Mouse (Mus musculus): ENCODE results near the gene Hmgb1. TPM values are rescaled to one million over a fixed set of nuclear protein-coding genes. Genes with fewer than 3 reads are reported as not detected.

Gene Hmgb1
- polyA plus RNA-seq, 1 experiment from 2014 or later: 136 TPM

DNA sequence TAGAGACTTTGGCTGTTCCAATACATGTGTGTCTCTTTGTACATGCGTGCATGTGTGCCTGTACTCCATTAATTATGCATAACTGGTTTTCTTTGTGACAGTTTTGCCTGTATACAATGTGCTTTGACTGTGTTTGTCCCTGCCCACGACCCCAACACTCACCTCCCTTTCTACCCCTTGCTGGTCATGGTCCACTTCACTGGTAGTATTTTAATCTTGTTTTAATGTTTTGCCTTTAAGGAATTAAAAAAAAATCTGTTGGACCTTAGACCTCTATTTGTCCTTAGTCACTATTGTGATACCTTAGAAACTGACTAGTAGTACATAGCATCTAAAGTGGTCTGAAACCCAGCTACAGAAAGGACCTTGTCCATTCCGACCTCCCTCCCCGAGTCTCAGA, 26.8 kb upstream of the Hmgb1 start:
- in situ Hi-C loops (cut with MboI; ENCODE audit: low pct_unique_long_range_greater_than_20kb): no loop called here
- CTCF ChIA-PET: interaction anchor here (1.6 to 1.7 kb wide), 2 partner anchors 8 to 17 kb away, joined by 6 to 7 read pairs; no protein-coding TSS in a partner anchor

DNA sequence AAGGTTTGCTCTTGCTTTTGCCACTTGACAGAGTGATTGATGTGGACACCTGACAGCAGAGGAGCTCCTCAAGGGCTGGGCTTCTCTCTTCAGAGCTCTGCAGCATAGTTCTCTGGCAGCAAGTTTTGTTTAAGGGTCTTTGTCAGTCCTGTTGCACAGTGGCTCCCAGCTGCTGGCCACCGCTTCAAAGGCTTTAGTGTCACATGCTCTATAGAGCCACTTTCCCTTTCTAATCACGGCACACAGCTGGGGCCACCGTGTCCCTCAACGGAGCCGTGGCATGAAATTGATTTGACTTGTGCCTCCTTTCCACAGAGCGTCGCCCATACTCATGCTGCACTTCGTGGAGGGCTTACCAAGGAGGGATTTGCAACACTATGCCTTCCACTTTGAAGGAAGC, 25.0 kb upstream of the Hmgb1 start:
- no peak for TF ChIP-seq CTCF (IDR thresholded peaks at IDR 0.05)
- DNase-seq (ENCODE audit: low read depth, low spot score): no peak
- no peak for ATAC-seq
- no peaks in the 10 kb centered on the region for H3K27me3 ChIP-seq
- ChIA-PET POLR2A (no interaction called here), CTCF (interaction anchor here (1.8 kb wide), 1 partner anchor 11 kb away, joined by 5 read pairs; no protein-coding TSS in a partner anchor)
- in situ Hi-C loops (cut with MboI; ENCODE audit: low pct_unique_long_range_greater_than_20kb): no loop called here

More for the DNA sequence above, 26.8 kb upstream of the Hmgb1 start:
- ATAC-seq: no peak
- no peak for TF ChIP-seq CTCF (IDR thresholded peaks at IDR 0.05)
- no peak for DNase-seq (ENCODE audit: low read depth, low spot score)
- H3K27me3 ChIP-seq: no peaks in the 10 kb centered on the region
- POLR2A ChIA-PET: no interaction called here

- no peaks in the 10 kb centered on the region for H3K27me3 ChIP-seq
- no peak for ATAC-seq
- CTCF ChIA-PET: interaction anchor here (1.8 kb wide), 1 partner anchor 11 kb away, joined by 5 read pairs; no protein-coding TSS in a partner anchor
- TF ChIP-seq CTCF (IDR thresholded peaks at IDR 0.05): no peak
- in situ Hi-C loops (cut with MboI; ENCODE audit: low pct_unique_long_range_greater_than_20kb): no loop called here
- POLR2A ChIA-PET: no interaction called here
- no peak for DNase-seq (ENCODE audit: low read depth, low spot score)
Measured at GRCm38 (mm10) chr5:149208776-149209175, 24.5 kb upstream of the Hmgb1 start.

DNA sequence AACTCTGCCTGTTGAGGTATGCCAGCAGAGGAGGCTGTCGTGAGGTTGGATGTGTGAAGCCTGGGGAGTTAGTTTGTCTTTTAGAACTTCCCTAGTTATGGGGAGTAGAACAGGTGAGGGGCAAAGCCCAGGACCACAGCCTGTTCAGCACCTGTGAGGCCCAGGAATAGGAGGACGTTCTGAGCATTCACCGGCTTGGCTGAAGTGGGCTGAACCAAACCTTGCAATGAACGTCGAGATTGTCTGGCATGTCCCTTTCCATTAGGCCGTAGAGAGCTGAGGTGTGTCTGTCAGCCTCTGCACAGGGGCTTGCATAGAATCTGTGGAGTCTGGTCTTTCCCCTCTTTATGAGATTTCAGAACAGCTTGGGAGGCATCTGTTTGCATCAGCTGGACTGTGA, 23.4 kb upstream of the Hmgb1 start:
- no peaks in the 10 kb centered on the region for H3K27me3 ChIP-seq
- CTCF ChIA-PET: interaction anchor here (1.5 to 1.8 kb wide), 2 partner anchors 9 to 12 kb away, joined by 5 read pairs; no protein-coding TSS in a partner anchor
- in situ Hi-C loops (cut with MboI; ENCODE audit: low pct_unique_long_range_greater_than_20kb): no loop called here
- POLR2A ChIA-PET: no interaction called here
- ATAC-seq: no peak
- DNase-seq (ENCODE audit: low read depth, low spot score): no peak
- no peak for TF ChIP-seq CTCF (IDR thresholded peaks at IDR 0.05)

- POLR2A ChIA-PET: interaction anchor here (1.1 kb wide), 1 partner anchor 22 kb away, joined by 3 read pairs; the partner anchor contains the start of genes Hmgb1 and Uspl1
- DNase-seq (ENCODE audit: low read depth, low spot score) (no peak), ATAC-seq (no peak)
- no peak for TF ChIP-seq CTCF (IDR thresholded peaks at IDR 0.05)
- no peaks in the 10 kb centered on the region for H3K27me3 ChIP-seq
- CTCF ChIA-PET: interaction anchor here (0.9 to 1.5 kb wide), 3 partner anchors 10 to 12 kb away, joined by 3 to 5 read pairs (median 3); no protein-coding TSS in a partner anchor
- in situ Hi-C loops (cut with MboI; ENCODE audit: low pct_unique_long_range_greater_than_20kb): no loop called here
Measured at GRCm38 (mm10) chr5:149206286-149206685, 22.0 kb upstream of the Hmgb1 start.

GRCm38 (mm10) chr5:149205265-149205664, 21.0 kb upstream of the Hmgb1 start:
- CTCF ChIA-PET: interaction anchor here (0.8 to 1.9 kb wide), 4 partner anchors 9 to 171 kb away, joined by 3 to 4 read pairs (median 3); no protein-coding TSS in a partner anchor
- no peak for TF ChIP-seq CTCF (IDR thresholded peaks at IDR 0.05)
- no peak for ATAC-seq
- POLR2A ChIA-PET: interaction anchor here (0.5 kb wide), 1 partner anchor 487 kb away, joined by 5 read pairs; no protein-coding TSS in a partner anchor
- DNase-seq (ENCODE audit: low read depth, low spot score): no peak
- in situ Hi-C loops (cut with MboI; ENCODE audit: low pct_unique_long_range_greater_than_20kb): no loop called here
- H3K27me3 ChIP-seq: no peaks in the 10 kb centered on the region

DNA sequence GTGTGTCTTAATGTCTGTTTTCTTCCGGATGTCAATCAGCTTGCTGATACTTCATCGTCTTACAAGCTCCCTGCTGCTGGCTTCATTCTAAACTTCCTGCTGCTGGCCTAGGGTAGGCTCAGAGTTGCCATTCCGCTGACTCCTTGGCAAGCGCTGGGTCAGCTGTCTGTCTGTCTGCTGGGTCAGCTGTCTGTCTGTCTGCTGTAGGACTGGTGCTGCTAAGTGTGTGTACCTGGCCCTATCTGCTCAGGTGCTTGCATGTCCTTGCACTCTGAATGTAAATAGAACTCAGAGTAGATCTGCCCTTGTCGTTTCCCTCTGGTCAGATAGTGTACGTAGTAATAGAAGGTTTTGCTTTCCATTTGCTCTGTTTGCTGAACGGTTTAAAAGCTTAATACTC, 20.5 kb upstream of the Hmgb1 start:
- no peaks in the 10 kb centered on the region for H3K27me3 ChIP-seq
- CTCF ChIA-PET: interaction anchor here (0.8 to 1.9 kb wide), 3 partner anchors 10 to 171 kb away, joined by 3 to 4 read pairs (median 3); no protein-coding TSS in a partner anchor
- DNase-seq (ENCODE audit: low read depth, low spot score): no peak
- POLR2A ChIA-PET: interaction anchor here (0.5 kb wide), 1 partner anchor 487 kb away, joined by 5 read pairs; no protein-coding TSS in a partner anchor
- in situ Hi-C loops (cut with MboI; ENCODE audit: low pct_unique_long_range_greater_than_20kb): no loop called here
- TF ChIP-seq CTCF (IDR thresholded peaks at IDR 0.05): no peak
- ATAC-seq: no peak

DNA sequence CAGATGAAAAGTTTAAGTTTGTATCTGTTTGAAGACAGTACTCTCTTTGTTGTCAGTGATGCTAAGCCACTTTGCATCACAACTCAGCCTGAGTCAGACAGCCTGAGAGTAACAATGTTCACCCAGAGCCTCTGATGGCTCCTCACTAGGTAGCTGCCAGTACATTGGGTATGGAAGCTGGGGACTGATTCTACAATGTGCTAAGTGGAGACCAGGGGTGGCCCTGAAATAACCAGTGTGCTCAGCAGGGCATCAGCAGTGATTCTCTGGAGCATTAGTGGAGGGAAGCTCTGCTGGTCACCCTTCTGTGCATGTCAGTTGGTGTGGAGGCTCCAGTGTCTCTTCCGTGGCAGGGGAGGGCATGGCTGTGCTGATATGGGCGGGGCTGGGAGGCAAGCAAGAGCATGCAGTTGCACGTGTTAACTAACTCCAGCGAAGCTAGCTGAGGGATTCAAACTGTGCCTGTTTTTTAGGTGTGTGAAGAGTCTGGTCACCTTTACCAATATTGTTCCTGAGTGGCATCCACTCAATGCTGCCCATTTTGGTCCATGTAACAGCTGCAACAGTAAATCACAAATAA, 19.6 kb upstream of the Hmgb1 start:
- no peak for TF ChIP-seq CTCF (IDR thresholded peaks at IDR 0.05)
- ChIA-PET POLR2A (interaction anchor here (0.6 to 1.7 kb wide), 2 partner anchors 19 to 233 kb away, joined by 6 read pairs; partner anchors contain the start of genes Hmgb1 and Uspl1), CTCF (interaction anchor here (1.0 to 1.9 kb wide), 4 partner anchors 8 to 172 kb away, joined by 3 to 13 read pairs (median 5); partner anchors contain the start of genes Hmgb1 and Uspl1)
- in situ Hi-C loops (cut with MboI; ENCODE audit: low pct_unique_long_range_greater_than_20kb): no loop called here
- no peak for ATAC-seq
- H3K27me3 ChIP-seq: no peaks in the 10 kb centered on the region
- no peak for DNase-seq (ENCODE audit: low read depth, low spot score)

GRCm38 (mm10) chr5:149202941-149203340, 18.7 kb upstream of the Hmgb1 start:
- ChIA-PET CTCF (interaction anchor here (1.0 to 1.7 kb wide), 6 partner anchors 9 to 140 kb away, joined by 3 to 13 read pairs (median 4); partner anchors contain the start of genes Hmgb1 and Uspl1), POLR2A (interaction anchor here (1.7 kb wide), 1 partner anchor 18 kb away, joined by 6 read pairs; the partner anchor contains the start of genes Hmgb1 and Uspl1)
- H3K27me3 ChIP-seq: no peaks in the 10 kb centered on the region
- no peak for TF ChIP-seq CTCF (IDR thresholded peaks at IDR 0.05)
- ATAC-seq: peak; percentile 95
- peak; percentile 81 for DNase-seq (ENCODE audit: low read depth, low spot score)
- in situ Hi-C loops (cut with MboI; ENCODE audit: low pct_unique_long_range_greater_than_20kb): no loop called here

GRCm38 (mm10) chr5:149198782-149199181, 14.5 kb upstream of the Hmgb1 start:
- POLR2A ChIA-PET: interaction anchor here (0.5 kb wide), 1 partner anchor 25 kb away, joined by 4 read pairs; no protein-coding TSS in a partner anchor
- TF ChIP-seq CTCF (IDR thresholded peaks at IDR 0.05): no peak
- CTCF ChIA-PET: interaction anchor here (1.5 kb wide), 1 partner anchor 14 kb away, joined by 4 read pairs; no protein-coding TSS in a partner anchor
- ATAC-seq: no peak
- in situ Hi-C loops (cut with MboI; ENCODE audit: low pct_unique_long_range_greater_than_20kb): no loop called here
- no peak for DNase-seq (ENCODE audit: low read depth, low spot score)
- H3K27me3 ChIP-seq: no peaks in the 10 kb centered on the region

DNA sequence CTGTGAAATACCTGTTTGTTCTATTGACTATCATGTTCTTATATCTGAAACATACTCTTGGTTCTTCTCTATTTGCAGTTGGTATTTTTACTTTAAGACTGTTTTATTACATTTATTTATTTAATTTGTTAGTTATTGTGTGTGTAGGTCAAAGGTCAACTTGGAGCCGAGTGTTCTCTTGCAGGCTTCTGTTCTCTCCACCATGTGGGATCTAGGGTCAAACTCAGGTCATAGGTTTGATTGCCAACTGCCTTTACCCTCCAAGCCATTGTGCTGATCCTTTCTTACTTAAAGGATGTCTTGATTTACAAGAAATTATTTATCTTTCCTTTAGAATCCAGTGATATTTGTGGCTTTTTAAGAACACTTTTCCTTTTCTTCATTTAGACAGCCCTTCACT, 12.3 kb upstream of the Hmgb1 start:
- CTCF ChIA-PET: no interaction called here
- in situ Hi-C loops (cut with MboI; ENCODE audit: low pct_unique_long_range_greater_than_20kb): no loop called here
- H3K27me3 ChIP-seq: no peaks in the 10 kb centered on the region
- POLR2A ChIA-PET: no interaction called here
- ATAC-seq (no peak), DNase-seq (ENCODE audit: low read depth, low spot score) (no peak)
- TF ChIP-seq CTCF (IDR thresholded peaks at IDR 0.05): no peak

Data from Patski (cell line).